Mouse (Mus musculus) mouse trophoblast stem cell (cell line): ENCODE results near the gene Card14.

Experiments
- in situ Hi-C, 2 experiments: fragments of 300-500 bp; cut with MseI, MboI; formaldehyde crosslinking; loops; 2 replicates in 1 of 2; 3 replicates in 1 of 2; pipeline ENCODE4 v1.15.1; 2025

Card14 gene

GRCm38 (mm10) chr11:119394210-119394609, 86.6 kb downstream of the Card14 start:
- in situ Hi-C loops: no loop called here
